Mouse (Mus musculus): ENCODE data around the gene Pafah2.
"Not testable (repeated sequence)": the region's sequence is repeated elsewhere in the genome, so short reads cannot be mapped to it uniquely, and the experiment has no call there.

Gene Pafah2

DNA sequence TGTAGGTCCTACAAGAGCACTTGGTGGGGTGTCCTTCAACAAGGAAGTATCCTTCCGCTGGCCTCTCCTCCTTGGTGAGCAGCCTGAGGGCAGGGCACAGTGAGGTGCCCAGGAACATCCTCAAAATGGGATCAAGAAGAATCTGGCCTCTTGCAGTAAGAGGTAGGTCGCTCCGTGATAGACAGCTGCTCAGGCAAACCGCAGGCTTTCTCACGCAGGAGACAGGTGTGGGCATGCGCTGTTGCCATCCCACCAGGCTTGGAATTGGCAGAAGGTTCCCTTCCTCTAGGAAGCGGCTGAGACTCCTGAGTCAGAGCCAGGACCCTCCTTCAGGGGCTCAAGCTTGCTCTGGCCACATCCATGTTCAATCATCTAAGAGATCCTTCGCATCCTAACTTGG, 22.8 kb upstream of the Pafah2 start:
- no peak for DNase-seq (ENCODE audit: low spot score)

DNA sequence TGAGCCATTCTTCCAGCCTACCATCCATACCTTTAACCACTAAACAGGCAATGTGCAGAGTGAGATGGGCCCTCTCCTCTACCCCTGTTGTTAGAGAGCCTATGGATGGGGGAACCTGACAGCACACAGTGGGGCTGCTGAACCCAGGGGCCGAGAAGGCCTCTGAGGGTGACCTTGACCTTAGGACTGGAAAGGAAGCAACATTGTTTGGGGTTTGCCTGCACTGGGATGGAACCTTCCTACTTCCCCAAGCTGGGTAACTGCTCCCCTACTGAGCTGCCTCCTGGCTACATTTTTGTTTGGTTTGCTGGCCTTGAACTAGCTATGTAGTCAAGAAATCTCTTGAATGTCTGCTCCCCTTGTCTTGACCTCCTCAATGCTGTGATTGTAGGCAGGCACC, 21.8 kb upstream of the Pafah2 start:
- no peak for DNase-seq (ENCODE audit: low spot score)

DNA sequence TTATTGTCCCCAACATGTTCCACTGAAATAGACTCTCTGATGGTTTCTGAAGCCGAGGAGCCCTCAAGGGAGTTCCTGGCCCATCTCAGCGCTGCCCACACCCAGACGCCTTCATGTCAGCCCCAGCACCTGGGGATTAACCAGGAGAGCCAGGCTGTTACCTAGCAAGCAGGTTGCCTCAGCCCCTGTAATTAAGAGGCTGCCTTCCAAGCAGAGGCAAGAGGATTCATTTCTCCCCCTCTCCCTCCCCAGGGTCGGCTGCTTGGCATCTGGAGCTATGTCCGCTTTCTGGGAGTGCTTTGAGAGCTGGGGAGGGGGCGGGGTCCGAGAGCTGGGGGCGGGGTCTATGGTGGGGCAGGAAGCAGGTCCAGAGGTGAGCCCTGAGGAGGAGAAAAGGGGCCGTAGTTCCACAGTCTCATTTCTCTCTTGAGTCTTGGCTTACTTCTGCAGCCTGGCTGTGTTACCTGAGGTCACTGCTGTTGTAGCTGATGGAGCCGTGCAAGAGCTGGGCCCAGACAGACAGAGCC, 18.0 kb upstream of the Pafah2 start:
- DNase-seq (ENCODE audit: low spot score), result no peak

DNA sequence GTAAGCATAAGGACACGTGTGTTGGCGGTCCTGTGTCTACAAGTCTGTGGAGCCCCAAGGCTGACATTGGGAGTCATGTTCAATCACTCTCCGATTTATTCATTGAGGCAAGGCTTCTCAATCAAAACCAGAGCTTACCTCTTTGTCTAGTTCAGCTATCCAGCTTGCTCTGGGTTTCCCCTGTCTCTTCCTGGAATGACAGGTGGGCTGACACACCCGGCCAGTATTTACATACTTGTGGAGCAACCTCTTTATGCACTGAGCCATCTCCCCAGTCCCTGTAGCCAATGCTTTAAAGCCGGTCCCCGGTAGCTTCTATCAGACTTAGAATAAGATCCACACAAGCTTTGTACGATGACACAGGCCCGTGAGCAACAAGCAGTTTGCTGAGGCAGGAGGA, 16.6 kb upstream of the Pafah2 start:
- no peak for DNase-seq (ENCODE audit: low spot score)

DNA sequence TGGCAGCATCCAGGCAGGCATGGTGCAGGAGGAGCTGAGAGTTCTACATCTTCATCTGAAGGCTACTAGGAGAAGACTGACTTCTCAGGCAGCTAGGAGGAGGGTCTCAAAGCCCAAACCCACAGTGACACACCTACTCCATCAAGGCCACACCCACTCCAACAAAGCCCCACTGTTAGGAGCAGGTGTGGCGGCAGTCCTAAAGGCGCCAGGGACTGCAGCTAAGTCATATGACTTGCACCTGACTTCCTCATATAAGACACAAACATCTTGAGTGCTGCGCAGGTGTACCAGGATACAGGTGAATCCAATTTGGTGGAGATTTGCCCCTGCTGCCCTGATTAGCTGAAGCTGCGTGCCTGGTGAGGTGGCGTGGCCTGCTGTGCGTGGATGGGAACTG, 12.4 kb upstream of the Pafah2 start, which contains the start of gene Extl1:
Gene Extl1, minus strand, starts transcription at position 101 of the 400 bp plus-strand sequence.
- DNase-seq (ENCODE audit: low spot score), result not testable (repeated sequence)

DNA sequence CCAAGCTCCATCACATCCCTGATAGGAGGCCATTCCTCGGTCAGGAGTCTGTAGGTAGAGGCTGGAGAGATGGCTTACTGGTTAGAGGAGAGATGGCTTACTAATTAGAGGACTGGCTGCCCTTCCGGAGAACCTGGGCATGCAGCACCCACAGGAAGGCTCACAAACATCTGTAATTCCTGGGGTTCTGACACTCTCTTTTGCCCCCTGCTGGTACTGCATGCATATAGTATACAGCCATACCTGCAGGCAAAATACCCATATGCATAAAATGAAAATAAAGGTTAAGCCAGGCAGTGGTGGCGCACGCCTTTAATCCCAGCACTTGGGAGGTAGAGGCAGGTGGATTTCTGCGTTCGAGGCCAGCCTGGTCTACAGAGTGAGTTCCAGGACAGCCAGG, 8.9 kb upstream of the Pafah2 start:
- DNase-seq (ENCODE audit: low spot score), result no peak

DNA sequence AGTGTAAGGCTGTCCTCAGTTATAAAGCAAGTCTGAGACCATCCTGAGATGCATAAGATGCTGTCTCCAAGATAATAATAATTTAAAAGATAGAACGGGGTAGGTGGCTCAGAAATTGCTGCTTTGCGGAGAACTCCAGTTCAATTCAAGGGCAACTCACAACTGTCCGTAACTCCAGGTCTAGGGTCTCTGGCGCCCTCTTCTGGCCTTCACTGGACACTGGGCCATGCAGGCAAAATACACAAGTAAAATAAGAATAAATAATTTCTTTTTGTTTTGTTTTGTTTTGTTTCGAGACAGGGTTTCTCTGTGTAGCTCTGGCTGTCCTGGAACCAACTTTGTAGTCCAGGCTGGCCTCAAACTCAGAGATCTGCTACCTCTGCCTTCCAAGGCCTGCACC, 7.7 kb upstream of the Pafah2 start:
- DNase-seq (ENCODE audit: low spot score), result no peak

DNA sequence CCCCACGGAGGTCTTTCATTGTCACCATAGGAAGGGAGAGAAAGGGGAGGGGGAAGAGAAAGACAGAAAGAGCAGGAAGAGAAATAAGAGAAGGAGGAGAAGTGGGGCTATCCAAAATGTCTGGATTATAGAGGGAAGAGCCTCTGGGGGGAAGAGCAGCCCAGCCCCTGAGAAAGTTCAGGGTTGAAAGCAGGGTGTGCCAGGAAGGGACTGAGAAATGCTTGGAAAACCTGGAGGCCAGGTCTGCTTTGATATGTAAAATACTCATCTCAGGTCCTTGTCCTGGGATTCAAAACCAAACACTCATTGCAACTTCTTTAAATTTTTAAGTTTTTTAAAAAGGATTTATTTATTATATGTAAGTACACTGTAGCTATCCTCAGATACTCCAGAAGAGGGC, 4.5 kb upstream of the Pafah2 start:
- DNase-seq (ENCODE audit: low spot score), result no peak

DNA sequence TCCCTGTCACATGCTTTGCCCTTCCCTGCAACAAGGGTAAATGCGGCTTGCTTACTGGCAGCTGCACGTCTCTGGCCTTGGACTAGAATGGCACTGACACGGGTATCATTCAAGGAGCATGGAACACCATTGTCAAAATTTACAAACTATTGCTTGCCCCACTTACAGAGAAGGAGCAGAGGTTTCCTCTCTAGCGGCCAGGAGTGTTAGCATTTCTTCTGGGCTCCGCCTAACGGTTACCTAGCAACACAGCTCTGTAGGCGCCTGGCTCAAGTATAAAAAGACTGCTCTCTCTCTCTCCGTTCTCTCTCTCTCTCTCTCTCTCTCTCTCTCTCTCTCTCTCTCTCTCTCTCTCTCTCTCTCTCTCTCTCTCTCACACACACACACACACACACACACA, 3.5 kb upstream of the Pafah2 start:
- DNase-seq (ENCODE audit: low spot score), result no peak

DNA sequence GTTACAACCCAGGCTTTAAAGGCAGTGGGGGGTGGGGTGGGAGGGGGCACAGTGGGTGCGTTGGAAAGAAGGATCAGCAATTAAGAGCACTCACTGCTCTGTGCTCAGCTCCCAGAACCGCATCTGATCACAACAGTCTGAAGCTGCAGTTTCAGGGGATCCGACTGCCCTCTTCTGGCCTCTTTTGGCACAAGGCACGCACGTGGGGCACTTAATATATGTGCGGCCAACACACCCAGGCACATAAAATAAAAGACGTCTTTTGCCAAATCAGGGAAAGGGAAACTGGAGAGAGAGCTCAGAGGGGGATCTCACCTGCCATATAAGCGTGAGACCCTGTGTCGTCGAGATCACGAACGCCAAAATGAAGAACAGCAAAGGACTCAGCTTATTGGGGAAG, 3.1 kb upstream of the Pafah2 start:
- no peak for DNase-seq (ENCODE audit: low spot score)

DNA sequence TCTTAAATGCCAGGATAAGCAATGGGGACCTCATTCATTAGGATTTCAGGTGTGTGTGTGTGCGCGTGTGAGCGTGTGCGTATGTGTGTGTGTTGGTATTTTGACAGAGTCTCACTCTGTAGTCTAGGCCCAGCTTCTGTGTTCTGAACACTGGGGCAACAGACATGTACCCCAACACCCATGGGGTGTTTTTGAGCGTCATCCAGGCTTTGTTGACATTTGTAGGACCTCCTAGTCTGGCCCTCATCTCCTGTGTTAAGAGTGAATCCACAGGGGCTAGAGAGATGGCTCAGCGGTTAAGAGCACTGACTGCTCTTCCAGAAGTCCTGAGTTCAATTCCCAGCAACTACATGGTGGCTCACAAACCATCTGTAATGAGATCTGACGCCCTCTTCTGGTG, 978 bp upstream of the Pafah2 start:
- no peak for DNase-seq (ENCODE audit: low spot score)

DNA sequence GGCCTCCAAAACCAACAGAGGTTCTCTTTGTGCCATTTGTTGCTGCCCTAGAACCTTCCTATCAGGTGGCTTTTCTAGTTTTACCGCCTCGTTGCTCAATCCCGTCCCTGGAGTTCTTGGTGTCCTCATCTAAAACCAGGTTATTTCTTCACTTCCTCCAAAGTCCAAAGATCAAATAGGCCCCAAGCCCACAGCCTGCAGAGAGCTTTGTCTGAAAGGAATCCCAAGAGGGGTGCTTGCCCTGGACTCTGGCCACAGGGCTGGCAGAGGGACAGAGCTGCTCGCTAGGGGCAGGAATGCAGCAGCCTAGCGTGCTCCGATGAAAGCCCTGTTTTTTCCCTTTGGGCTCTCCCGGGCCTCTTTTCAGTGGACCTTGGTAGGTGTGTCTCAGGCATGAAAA, 1.0 kb downstream of the Pafah2 start:
- no peak for DNase-seq (ENCODE audit: low spot score)

DNA sequence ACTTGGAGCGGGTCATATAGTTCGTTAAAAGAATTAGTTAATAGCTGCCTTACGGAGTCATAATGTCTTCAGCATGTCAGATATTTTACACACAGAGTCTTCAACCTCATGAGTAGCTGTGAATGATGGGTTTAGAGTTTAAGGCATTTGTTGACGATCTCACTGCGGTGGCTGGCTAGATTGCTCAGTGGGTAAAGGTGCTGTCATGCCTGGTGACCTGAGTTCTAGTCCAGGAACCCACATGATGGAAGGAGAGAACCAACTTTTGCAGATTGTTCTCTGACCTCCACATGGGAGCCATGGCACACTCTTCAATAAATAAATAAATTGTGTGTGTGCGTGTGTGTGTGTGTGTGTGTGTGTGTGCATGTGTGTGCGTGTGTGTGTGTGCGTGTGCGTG, 1.6 kb downstream of the Pafah2 start:
- no peak for DNase-seq (ENCODE audit: low spot score)

DNA sequence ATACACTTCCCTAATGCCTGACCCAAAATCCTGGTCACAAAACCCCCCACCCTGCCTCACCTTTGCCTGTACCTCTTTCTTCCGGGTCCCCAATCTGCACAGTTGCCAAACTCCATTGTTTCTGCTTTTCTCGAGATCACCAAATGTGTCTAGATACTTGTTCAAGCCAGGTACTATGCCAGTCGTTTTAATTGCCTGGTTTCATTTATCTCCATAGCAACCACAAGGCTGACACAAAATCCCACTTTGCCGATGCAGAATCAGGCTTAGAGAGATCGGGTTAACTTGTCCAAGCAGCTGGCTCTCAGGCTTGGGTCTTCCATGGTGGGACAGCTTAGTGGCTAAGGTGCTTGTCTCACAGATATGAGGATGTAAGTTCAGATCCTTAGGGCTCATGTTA, 4.1 kb downstream of the Pafah2 start:
- DNase-seq (ENCODE audit: low spot score), result no peak

DNA sequence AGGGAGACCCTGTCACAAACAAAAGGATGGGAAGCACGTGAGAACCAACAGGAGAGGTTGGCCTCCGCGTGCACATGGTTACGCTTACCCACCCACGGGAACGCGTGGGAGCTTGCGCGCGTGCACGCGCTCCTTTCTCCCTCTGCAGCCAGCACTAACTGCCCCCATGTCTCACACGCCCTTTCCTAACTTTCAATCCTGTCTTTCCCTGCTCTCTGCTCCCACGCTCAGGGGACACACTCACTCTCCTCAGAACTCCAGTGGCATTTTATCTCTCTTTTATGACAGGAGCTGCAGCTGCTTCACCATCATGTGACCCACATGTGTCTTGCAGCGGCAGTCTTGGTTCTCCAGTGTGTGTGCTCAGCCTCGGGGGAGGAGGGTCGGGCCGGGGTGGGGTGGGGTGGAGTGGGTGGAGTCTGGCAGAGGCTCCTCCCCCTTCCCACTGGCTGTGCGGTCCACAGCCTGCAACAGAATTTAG, 5.1 kb downstream of the Pafah2 start:
- DNase-seq (ENCODE audit: low spot score), result no peak

DNA sequence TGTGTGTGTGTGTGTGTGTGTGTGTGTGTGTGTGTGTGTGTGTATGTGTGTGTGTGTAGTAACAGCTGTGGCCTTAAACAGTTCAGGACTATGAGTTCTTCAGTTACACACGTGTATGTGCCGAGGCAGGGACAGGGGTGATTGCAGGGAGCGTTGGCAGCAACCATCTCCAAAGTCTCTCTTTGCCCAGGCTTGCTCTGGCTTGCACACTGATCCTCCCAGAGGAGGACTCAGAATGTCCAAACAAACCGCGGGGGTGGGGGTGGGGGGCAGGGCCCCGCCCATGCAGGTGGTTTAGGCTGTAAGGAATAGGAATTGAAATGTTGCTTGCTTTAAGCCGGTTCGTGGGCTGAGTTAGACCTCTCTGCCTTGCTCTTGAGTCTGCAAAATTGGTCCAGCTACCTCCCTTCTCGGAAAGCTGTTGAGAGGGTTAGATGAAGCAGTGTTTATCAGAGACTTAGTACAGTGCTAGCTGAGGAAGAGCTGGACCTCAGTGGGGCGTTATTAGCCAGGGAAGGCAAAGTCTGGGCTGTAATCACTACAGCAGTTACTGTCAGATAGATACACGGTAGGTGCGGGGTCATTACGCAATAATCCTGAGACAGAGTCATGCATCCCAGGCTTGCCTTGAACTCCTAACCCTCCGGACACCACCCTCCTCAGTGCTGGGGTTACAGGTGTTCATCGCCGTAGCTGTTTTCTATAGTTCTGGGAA, 5.9 kb downstream of the Pafah2 start:
- no peak for DNase-seq (ENCODE audit: low spot score)

DNA sequence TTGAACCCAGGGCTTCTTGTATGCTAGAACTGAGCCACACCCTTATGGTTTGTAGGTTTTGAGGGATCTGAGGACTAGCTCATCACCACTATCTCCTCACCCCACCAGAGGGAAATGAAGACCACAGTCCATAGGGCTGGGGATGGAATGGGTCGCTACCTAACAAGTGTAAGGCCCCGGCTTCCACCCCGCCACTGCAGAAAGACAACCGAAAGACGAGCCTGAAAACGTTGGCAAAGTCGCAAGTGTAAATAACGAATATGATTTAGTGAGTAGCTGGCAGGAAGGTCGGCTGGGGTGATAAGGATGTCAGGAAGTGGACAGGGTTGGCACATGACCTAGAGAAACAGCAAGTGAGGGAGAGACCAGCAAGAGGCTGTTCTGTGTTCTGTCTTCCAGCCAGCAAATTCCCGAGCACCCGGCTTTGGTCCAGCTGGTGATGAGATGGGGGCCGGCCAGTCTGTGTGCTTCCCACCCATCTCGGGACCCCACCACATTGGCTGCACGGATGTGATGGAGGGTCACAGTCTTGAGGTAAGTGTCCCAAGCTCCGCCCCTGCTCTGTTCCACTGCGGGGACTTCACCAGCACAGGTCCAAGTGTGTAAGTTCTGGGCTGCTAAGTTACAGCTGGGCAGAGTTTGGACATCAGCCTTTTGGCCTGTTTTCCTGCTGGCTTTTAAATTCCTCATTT, 6.6 kb downstream of the Pafah2 start:
- no peak for DNase-seq (ENCODE audit: low spot score)

DNA sequence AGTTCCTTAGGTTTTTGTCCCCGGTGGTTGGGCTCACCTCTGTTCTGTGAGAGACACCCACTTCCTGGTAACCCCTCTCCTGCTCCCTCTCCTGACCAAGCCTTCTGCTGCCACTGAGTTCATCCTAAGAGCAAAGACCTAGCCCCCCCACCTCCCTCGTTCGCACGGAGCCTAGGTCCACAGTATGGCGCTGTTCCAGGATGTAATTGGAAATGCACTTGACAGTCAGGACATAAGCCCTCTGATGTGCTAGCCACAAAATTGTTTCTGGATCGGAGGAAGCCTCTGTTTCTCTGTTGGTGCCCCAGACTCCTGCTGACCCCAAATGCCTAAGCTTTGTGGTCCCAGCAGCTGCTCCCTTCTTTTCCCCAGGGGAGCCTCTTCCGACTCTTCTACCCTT, 7.6 kb downstream of the Pafah2 start:
- DNase-seq (ENCODE audit: low spot score), result no peak

DNA sequence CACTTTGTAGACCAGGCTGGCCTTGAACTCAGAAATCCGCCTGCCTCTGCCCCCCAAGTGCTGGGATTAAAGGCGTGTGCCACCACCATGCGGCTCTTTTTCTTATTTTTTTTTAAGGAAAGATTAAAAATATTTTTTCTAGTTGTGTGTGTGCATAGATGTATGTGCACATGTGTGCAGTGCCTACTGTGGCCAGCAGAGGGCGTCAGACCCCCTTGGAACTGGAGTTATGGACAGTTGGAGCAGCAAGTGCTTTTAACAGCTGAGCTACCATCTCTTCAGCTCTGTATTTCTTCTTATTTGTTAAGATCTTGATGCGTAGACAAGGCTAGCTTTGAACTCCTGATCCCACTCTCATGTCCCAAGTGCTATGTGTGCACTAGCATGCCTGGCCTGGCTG, 13.2 kb downstream of the Pafah2 start:
- no peak for DNase-seq (ENCODE audit: low spot score)

DNA sequence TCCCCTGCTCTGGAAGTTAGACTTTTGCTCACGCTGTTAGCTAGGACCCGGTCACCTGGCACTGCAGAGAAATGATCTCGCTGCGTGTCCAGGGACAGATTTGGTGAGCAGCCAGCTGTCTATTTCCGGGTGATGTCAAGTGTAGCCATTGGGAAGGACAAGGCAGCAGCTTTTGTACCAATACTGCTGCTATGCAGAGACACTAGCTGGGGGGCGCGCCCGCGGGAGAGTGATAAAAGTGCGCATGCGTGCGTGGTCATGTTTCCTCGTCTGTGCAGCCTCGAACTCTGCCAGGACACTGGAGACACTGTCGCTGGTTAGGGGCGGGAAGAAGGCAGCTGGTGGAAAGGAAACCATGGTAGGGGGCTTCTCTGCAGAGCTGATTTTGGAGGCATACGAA, 20.1 kb downstream of the Pafah2 start:
- DNase-seq (ENCODE audit: low spot score), result no peak

DNA sequence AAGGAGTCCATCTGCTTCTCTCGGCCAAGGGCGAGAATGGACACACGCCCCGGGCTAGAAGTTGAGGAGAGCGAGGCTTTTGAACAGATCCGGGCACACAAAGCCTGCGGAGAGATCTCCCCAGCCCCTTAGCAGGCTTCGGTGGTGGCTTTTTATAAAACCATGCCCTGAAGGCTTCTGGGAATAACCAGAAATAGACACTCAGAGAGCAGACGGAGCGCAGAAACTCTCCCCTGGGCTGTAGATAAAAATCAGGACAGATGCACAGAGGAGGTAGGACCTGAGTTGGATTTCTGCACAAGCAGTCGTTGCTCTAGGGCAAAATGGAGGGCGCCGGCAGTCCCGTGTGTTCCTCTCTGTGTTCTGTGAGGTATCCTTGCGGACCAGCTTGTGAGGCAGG, 20.5 kb downstream of the Pafah2 start:
- DNase-seq (ENCODE audit: low spot score), result no peak

DNA sequence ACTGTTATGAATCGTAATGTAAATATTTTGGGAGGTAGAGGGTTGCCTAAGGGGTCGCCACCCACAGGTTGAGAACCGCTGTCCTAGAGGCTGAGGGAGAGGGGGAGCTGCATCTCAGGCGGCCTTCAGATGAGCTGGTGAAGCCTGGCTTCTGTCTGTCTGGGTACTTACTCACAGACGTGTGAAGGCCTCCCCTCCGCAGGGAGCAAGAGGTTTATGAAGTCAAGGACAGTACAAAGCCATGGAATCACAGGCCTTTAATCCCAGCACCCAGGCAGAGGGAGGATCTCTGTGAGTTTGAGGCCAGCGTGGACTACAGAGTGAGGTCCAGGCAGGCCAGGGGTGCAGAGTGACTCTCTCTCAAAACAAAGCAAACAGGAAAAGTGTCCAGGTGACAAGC, 21.0 kb downstream of the Pafah2 start:
- DNase-seq (ENCODE audit: low spot score), result no peak

DNA sequence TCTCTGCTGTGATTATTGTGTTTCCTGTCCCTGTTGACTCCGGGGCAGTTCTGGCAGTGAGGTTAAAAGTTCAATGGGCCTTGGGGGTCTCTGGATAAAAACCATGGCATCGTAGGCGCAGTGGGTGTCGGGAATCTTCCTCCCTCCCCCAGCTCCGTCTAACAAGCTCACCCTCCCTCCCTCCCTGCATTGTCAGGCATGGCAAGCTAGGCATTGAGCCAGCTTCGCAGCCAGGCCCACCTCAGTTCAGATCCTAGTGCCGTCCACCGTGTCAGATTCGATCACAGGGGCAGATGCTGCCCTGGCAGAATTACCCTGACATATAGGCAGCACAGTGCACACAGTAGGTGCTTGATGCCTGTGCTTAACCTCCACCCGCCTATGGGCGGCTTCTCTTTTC, 25.9 kb downstream of the Pafah2 start:
- DNase-seq (ENCODE audit: low spot score), result no peak

DNA sequence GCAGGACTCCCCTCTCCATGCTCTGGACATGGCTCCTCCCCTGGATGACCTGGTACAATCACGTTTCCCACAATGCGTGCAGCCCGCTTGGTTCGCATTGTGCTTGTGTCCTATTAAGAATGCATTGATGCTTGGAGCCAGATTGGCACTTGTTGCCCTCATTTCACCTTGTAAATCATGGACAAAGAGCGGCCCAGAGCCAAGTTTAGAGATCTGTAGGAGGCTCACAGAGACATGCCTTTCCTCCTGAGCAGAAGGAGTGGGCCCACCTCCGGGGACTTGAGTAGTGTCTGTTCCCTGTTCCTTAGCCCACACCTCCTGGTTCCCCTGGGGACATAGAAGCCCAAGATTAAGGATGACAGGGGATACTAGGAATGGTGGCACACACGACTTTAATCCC, 27.8 kb downstream of the Pafah2 start:
- no peak for DNase-seq (ENCODE audit: low spot score)

All from urinary bladder, postnatal 10 days (tissue).